In genomic region chr1:132921071-132921470, GRCm38 (mm10) we compare ENCODE assay signal across 8 mouse cellular contexts. TPM values are rescaled to one million over a fixed set of nuclear protein-coding genes. Genes with fewer than 3 reads are reported as not detected.
A peak's percentile ranks its signal among the peaks of the same experiment; 100 is the strongest.
DNase-seq lines count a peak whose midpoint lies in the region; ATAC-seq lines count a peak whose summit lies in the region.
"Had no signal": no experiment of that assay in that cellular context is flagged by ENCODE, and none has a peak within 500 bp of the region (broad histone marks: within the 10 kb centered on the region; RNA-seq: fewer than 3 reads in every experiment).

No protein-coding gene starts in this region.

- peak overlapping the region; percentile 10; the same call in 1 of the 2 replicates for H3K4me2 ChIP-seq in lung, embryonic 16.5 days (ENCODE audit: low read depth, low read length)
- peak overlapping the region; percentile 5; the same call in 1 of the 2 replicates for H3K4me2 ChIP-seq in embryonic facial prominence, embryonic 11.5 days (ENCODE audit: low read depth, low read length)
- peak overlapping the region; percentile 23 for H3K4me2 ChIP-seq in hindbrain, embryonic 15.5 days
- peak overlapping the region; percentile 22; the same call in 1 of the 2 replicates for H3K4me2 ChIP-seq in neural tube, embryonic 15.5 days

- no peak for DNase-seq in lung, postnatal 10 days
- no peak for DNase-seq in embryonic facial prominence, embryonic 11.5 days (ENCODE audit: low spot score)
- DNase-seq in right cerebral cortex, postnatal 36 days (ENCODE audit: low spot score in 2 of 2): no peak
- no peak for DNase-seq in left cerebral cortex, adult 9 months (ENCODE audit: low spot score in 2 of 2)
- DNase-seq: thymus, postnatal 25 days had no signal

- H3K9ac ChIP-seq in lung, embryonic 16.5 days (ENCODE audit: low read length): no peak overlapping the region
- no peak overlapping the region for H3K9ac ChIP-seq in embryonic facial prominence, embryonic 11.5 days (replicated peaks; ENCODE audit: low read length)
- no peak overlapping the region for H3K9ac ChIP-seq in hindbrain, embryonic 15.5 days
- no peak overlapping the region for H3K9ac ChIP-seq in neural tube, embryonic 15.5 days (replicated peaks)

- no peaks in the 10 kb centered on the region for H3K9me3 ChIP-seq in lung, embryonic 16.5 days (ENCODE audit: control insufficient read depth, low read length)
- no peaks in the 10 kb centered on the region for H3K9me3 ChIP-seq in embryonic facial prominence, embryonic 11.5 days (replicated peaks; ENCODE audit: control insufficient read depth, low read length)
- no peaks in the 10 kb centered on the region for H3K9me3 ChIP-seq in hindbrain, embryonic 15.5 days
- H3K9me3 ChIP-seq in neural tube, embryonic 15.5 days (replicated peaks): no peaks in the 10 kb centered on the region

- peaks cover 4% of the 10 kb centered on the region; the same call in 1 of the 2 replicates for H3K4me1 ChIP-seq in lung, embryonic 16.5 days (replicated peaks; ENCODE audit: control insufficient read depth, insufficient read depth, low read length)
- H3K4me1 ChIP-seq in embryonic facial prominence, embryonic 11.5 days (ENCODE audit: control insufficient read depth, insufficient read depth, low read length): no peaks in the 10 kb centered on the region; the same call in 1 of the 2 replicates
- H3K4me1 ChIP-seq in hindbrain, embryonic 15.5 days (replicated peaks): peaks cover 61% of the 10 kb centered on the region
- peaks cover 43% of the 10 kb centered on the region for H3K4me1 ChIP-seq in neural tube, embryonic 15.5 days

- ATAC-seq in lung, embryonic 16.5 days (ENCODE audit: low read depth): peak; percentile 10; the same call in 1 of the 2 replicates
- ATAC-seq in embryonic facial prominence, embryonic 11.5 days (replicated peaks; ENCODE audit: insufficient number of reproducible peaks, low FRiP score, low TSS enrichment, low read depth): peak; percentile 64
- peak; percentile 73 for ATAC-seq in hindbrain, embryonic 15.5 days (ENCODE audit: low FRiP score, low read depth)
- ATAC-seq in neural tube, embryonic 15.5 days (ENCODE audit: low FRiP score): peak; percentile 66; the same call in 1 of the 2 replicates

- no peaks in the 10 kb centered on the region for H3K36me3 ChIP-seq in lung, embryonic 16.5 days (ENCODE audit: control insufficient read depth, insufficient read depth, low read length)
- no peaks in the 10 kb centered on the region for H3K36me3 ChIP-seq in embryonic facial prominence, embryonic 11.5 days (replicated peaks; ENCODE audit: control insufficient read depth, insufficient read depth, low read depth, low read length)
- no peaks in the 10 kb centered on the region for H3K36me3 ChIP-seq in hindbrain, embryonic 15.5 days
- H3K36me3 ChIP-seq in neural tube, embryonic 15.5 days: no peaks in the 10 kb centered on the region

- H3K27ac ChIP-seq in lung, embryonic 16.5 days (ENCODE audit: low read length): no peak overlapping the region
- H3K27ac ChIP-seq in embryonic facial prominence, embryonic 11.5 days (replicated peaks; ENCODE audit: low read depth, low read length): no peak overlapping the region
- H3K27ac ChIP-seq in hindbrain, embryonic 15.5 days (replicated peaks): peak overlapping the region; percentile 78
- H3K27ac ChIP-seq in neural tube, embryonic 15.5 days (replicated peaks): peak overlapping the region; percentile 72

- WGBS in lung, embryonic 16.5 days: 13% methylated on average over 13 of the region's 13 CpGs
- WGBS in embryonic facial prominence, embryonic 11.5 days: 5% methylated on average over 13 of the region's 13 CpGs
- WGBS in hindbrain, embryonic 15.5 days: 2% methylated on average over 13 of the region's 13 CpGs
- WGBS in neural tube, embryonic 15.5 days: 3% methylated on average over 13 of the region's 13 CpGs

- H3K4me3 ChIP-seq in lung, embryonic 16.5 days (ENCODE audit: low read length): no peak overlapping the region
- H3K4me3 ChIP-seq in embryonic facial prominence, embryonic 11.5 days (ENCODE audit: low read depth, low read length): no peak overlapping the region
- H3K4me3 ChIP-seq in hindbrain, embryonic 15.5 days: no peak overlapping the region
- no peak overlapping the region for H3K4me3 ChIP-seq in neural tube, embryonic 15.5 days (replicated peaks)

- no peaks in the 10 kb centered on the region for H3K27me3 ChIP-seq in lung, embryonic 16.5 days (ENCODE audit: control insufficient read depth, insufficient read depth, low read depth, low read length)
- peaks cover 5% of the 10 kb centered on the region; the same call in 1 of the 2 replicates for H3K27me3 ChIP-seq in embryonic facial prominence, embryonic 11.5 days (ENCODE audit: control insufficient read depth, insufficient read depth, low read length)
- H3K27me3 ChIP-seq in hindbrain, embryonic 15.5 days: no peaks in the 10 kb centered on the region
- H3K27me3 ChIP-seq in neural tube, embryonic 15.5 days (replicated peaks): no peaks in the 10 kb centered on the region

RNA-seq across cellular contexts. Expression of gene Lrrn2, which starts 41.0 kb away (rescaled TPM):
- 2.7 and 3.3 TPM in 2 replicates for polyA plus RNA-seq in lung, embryonic 16.5 days (2015; fragmentation: Nextera tagmentation; extraction: Ambion mirVana)
- polyA plus RNA-seq in embryonic facial prominence, embryonic 11.5 days (2014; fragmentation: Nextera tagmentation; extraction: Ambion mirVana): 3.0 and 3.5 TPM in 2 replicates
- polyA plus RNA-seq in hindbrain, embryonic 15.5 days (2015; fragmentation: Nextera tagmentation; extraction: Ambion mirVana): 49.3 and 58.4 TPM in 2 replicates
- 40.5 and 45.9 TPM in 2 replicates for polyA plus RNA-seq in neural tube, embryonic 15.5 days (2015; fragmentation: Nextera tagmentation; extraction: Ambion mirVana)

Comparison
In these comparisons a context has a peak if more than half of its experiments do, and no peak if none do; other contexts are left out.
1. ATAC-seq: peak in every context shown above with its lines; median percentile 73 in hindbrain, embryonic 15.5 days; 66 in neural tube, embryonic 15.5 days; 64 in embryonic facial prominence, embryonic 11.5 days; 10 in lung, embryonic 16.5 days.
2. H3K27ac ChIP-seq: peak in hindbrain, embryonic 15.5 days (single experiment) and neural tube, embryonic 15.5 days (single experiment); none in lung, embryonic 16.5 days (single experiment) and embryonic facial prominence, embryonic 11.5 days (single experiment).
3. Peak in every context shown above with its lines, with median percentiles within 50 percentile points of each other: H3K4me2 ChIP-seq.